Mouse (Mus musculus) c-Kit-negative CD71-positive TER-119-positive erythroid progenitor cells, embryonic 14.5 days (primary cell): ENCODE measurements around the gene Irs2.
A peak's percentile ranks its signal among the peaks of the same experiment; 100 is the strongest.

Experiments
- DNase-seq: peaks from one replicate; pipeline ENCODE4 v3.0.0-alpha.2; 2013; ENCODE audit warnings: low read depth, low spot score

Irs2 gene

DNA sequence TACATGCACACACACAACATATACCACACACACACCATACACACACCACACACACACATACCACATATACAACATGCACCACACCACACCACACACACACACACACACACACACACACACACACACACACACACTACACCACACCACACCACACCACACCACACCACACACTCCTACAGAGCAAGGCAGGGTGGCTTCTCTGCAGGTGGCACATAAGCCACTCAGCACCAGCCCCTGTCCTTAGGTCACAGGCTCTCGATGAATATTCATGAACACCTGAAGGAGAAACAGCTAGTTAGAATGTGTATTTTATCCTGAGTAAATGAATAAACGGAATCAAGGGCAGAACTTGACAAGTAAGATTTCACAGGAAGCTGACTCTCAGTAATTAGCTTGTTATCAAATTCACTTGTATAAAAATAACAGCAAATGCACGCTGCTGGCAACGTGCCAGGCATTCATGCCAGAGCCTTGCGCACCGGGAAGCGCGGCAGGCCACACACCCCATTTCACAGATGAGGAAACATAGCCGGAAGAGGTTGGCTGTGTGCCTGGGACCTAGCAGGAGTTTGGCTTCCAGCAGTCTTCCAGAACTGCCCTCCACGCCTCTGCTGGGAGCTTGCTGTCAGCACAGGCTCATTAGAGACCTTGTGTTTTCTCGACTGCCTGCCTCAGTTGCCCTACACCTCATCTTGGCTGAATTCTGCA lies 54.8 kb downstream of the Irs2 start:
- no peak for DNase-seq

DNA sequence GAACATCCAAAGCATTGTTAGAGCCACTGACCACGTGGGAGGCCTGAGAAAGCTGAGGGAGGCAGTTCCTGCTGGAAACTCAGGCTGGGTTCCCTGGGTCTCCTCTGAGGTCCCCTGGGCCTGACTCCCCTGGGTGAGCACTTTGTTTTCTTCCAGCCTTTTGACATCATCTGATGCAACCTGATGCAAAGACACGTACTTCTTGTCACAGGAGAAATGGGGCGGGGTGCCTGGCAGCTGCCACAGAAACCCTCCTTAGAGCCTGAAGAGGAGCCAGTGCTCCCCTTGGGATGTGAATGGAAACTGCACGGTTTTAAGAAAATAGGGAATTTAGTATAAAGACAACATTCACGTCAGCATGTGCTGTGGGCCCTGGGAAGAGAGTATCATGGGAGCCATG lies 55.6 kb downstream of the Irs2 start:
- no peak for DNase-seq

DNA sequence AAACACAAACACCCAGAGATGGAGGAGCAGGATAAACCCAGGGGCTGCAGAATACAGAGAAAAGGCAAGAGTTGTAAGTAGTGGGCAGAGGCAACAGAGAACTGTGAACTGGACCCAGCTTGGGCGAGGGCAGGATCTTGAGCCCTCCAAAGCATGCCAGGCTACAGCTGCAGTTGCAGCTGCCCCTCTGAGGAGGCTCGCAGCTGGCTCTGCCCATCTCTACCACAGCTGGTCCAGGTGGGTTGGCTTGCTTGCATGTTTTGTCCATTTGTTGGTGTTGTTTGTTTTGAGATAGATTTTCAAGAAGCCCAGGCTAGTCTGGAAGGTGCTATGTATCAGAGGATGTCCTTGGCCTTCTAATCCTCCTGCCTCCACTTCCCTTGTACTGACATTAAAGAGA lies 56.0 kb downstream of the Irs2 start:
- DNase-seq, result no peak

DNA sequence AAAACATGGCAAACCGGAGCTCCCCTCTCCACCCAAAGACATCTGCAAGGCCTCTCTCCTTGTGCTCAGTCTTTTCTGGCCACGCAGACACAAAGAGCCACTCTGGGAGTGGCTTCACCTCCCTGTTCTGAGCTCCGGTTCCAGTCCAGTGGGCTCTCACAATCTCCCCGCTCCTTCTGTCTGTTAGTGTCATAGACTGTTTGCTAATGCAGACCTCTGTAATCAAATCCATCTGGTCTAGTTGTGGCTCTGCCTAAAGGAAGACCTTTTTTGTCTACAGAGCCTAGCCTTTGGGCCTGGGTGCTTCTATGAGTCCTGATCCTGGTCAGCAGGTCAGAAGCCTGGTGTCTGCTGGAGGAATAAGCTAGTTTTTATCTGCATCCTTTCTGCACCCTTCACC lies 56.7 kb downstream of the Irs2 start:
- no peak for DNase-seq

DNA sequence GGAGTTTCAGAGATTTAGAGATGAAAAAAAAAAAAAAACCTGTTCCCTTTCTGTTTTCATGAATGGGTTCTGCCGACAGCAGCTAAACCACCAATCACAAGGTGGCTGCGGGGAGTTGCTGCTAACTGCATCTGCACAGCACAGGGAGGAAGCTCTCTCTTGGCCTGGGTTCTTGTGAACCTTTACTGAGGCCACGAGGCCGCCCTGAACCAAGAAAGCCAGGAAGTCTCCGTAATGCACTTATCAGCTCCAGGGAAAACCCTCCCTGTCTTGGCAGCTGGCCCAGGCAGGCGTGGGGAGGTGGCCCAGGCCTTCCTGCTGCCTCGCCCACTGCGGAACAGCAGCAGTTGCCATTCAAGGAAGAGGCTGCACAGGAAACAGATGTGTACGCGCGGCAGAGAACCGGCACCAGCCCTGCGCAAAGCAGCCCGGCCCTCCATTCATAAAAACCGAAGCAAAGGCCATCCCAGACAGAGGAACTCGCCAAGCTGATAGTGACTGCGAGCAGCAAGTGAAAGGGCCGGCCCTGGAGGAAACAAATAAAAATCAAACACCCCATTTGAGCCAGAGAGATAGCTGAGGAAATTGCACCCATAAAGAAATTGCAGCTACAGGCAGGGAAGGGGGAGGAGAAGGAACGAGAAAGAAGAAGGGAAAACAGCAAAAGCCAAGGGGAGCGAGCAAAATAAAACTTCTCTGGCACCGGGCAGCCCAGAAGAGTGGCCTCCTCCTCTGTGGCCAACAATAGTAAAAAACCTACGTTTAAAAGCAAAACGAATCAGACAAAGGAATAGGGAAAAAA lies 62.1 kb downstream of the Irs2 start:
- peak; percentile 5 for DNase-seq

DNA sequence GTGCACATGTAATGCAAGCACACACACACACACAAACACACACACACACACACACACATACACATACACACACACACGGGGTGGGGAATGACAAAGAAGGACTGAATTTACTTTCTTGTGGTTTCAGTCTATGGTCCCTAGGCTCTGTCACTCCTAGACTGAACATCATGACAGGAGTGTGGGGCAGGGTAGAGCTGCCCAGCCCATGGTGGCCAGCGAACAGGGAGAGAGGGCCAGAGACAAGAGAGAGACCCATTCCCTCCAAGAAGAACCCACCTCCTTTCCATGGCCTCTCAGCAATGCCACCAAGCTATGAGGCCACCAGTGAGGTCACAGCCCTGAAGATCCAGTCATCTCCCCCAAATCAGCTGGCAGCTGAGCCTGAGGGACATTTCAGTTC lies 62.8 kb downstream of the Irs2 start:
- no peak for DNase-seq

DNA sequence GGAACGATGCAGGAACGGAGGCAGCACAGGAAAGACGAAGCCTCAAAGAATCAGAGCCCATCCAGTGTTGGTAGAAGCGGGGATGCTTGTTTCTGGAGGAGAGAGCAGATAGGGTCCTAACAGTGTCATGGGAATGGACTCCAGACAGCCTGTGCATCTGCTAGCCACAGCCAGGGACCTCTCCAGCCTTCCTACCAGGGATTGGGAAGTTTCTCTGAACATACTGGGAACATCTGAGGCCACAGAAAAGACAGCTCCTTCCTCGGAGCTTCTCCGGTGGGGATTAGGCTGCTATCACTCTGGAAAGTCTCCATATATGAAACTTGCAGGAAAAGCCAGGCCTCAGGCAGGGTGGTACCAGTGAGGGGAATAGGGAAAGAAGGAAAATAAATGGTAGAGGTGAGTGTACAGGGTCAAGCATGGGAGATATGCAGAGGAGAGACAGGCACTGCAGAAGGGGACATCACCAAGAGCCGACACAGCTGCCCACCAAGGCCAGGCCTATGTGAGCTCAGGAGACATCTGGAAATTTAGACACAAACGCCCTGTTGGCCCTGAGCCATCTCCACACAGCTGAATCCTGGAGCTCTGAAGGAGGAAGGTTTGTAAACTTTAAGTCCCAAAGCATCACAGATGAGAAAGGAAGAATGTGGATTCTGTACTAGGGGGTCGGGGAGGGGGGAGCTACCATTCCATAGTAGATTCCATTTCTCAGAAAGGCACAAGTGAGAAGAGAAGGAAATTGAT lies 64.8 kb downstream of the Irs2 start:
- DNase-seq, result no peak

DNA sequence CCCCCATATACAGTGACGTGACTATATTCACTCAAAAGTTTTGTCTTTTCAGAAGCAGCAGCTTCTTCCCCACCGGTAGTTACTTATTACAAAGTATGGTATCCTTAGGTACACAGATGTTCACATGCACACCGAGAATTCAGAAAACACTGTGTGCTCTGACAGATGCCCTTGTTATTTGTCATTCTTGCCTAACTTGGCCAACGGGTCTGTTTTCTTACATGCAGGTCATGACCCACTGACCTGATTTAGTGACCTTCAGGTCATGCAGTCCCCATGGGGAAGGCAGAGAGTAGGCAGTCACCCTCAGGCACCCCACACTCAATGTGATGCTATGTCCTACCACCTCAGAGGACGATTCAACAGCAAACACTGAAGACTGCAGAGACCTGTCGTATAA lies 68.4 kb downstream of the Irs2 start:
- DNase-seq, result no peak

DNA sequence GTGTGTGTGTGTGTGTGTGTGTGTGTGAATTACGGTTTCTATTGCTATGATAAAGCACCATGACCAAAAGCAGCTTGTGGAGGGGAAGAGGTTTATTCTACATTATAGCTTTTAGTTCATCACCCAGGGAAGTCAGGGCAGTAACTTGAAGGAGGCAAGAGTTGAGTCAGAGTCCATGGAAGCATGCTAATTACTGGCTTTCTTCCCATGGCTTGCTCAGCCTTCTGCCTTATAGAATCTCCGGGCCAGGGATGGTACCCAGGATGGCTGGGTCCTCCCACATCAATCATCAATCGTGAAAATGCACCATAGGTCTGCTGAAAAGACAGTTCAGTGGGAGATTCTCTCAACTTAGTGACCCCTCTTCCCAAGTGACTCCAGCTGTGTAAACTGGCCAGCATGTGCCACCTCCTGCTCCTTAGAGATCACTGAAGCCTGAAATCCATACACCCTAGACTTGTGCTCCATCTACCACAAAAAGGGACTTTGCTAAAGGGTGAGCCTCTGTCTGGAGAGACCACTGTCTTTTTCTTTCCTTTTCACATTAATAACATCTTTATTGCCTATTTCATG lies 69.0 kb downstream of the Irs2 start:
- no peak for DNase-seq

DNA sequence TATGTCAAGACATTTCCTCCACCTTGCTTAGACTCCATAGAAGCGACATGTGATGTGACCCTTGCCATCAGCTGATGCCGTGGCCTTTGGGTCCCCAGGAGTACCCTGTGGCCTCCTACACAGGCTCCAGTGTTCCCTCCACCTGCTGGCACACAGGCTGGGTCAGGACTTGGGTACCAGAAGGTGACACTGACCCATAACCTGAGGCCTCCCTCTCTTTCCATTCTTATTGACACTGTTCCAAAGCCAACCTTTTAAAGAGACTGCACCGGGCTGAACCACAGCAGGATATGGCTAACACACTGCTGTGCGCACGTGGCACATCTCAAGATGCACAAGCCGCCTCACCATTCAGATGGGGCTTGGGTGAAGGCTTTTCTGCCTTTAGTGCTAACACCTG lies 70.0 kb downstream of the Irs2 start:
- DNase-seq, result no peak

DNA sequence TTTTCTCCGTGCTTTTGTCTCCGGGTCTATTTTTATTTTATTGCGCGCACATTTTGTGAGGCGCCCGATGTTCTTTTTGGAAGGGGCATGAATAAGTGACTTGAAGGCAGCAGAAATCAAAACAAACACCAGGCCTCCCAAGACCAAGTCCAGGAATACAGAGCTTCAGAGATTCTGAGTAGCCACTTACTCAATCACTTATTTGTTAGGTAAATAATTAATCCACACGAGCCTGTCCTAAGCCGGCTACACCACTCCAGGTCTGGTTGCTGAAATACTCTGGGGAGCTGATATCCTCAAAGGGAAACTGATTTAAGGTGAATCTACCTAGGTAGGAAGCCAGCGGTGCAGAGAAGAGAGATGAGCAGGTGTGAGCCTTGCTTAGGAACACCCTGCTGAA lies 71.6 kb downstream of the Irs2 start:
- no peak for DNase-seq

DNA sequence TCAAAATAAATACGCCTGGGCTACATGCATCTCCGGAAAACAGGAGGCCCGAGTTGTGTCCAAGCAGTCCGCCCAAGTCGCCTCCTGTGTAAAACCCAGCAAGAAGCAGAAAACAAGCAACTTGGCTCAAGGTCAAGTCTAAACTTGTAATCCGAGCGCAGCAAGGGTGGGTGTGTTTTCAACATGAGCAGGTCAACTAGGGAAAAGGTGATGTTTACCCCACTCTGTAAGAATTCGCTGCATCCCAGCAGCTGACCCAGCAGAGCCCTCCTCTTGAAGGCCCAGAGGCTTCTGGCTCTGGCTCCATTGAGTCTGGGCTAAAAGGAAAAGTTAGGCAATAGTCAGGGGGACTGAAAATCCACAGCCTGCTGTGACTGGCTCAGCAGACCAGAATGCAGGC lies 73.0 kb downstream of the Irs2 start:
- DNase-seq, result no peak
